Mouse (Mus musculus): ENCODE measurements around the gene Atp6v0a1. TPM values are rescaled to one million over a fixed set of nuclear protein-coding genes. Genes with fewer than 3 reads are reported as not detected.

Atp6v0a1 gene
- polyA plus RNA-seq (2012; ENCODE audit: low replicate concordance), result 80.6 and 100 TPM in 2 replicates

DNA sequence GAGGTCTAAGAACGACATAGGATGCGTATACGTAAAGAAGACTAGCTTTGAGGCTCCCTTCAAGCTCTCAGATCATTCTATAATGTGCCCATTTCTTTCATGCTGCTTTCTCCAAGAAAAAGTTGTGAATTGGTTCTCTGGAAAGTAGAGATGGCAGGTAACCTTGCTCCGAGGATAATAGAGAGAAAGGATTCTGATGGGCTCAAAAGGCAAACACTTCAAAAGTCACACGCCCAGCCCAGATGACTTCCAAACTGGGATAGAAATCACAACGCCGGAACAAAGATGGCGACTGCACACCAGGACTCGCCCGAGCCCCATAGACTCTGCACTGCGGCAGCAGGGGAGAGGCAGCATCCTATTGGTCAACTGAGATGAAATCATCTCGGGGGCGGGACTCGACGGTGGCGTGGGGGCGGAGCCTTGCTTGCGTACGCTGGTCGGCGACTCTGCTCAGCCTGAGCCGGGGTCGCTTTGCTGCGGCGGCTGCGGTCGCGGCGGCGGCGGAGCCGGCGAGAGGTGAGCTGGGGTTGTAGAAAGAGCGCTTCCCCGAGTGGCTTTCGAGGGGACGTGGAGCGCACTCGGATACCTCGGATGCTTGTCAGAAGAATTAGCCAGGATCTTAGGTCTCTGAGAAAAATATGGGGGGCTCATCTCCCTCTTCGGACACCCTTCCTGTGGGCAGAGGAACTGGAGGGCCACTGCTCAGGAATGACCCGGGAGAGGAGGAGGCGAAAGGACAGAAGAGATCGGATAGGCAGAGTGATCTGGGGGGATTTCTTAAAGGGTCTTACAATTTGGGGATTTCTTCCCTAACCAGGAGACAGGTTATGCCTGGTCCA, at the start of gene Atp6v0a1:
Atp6v0a1 (plus strand) TSS at position 407 of the 842 bp plus-strand sequence.

DNA sequence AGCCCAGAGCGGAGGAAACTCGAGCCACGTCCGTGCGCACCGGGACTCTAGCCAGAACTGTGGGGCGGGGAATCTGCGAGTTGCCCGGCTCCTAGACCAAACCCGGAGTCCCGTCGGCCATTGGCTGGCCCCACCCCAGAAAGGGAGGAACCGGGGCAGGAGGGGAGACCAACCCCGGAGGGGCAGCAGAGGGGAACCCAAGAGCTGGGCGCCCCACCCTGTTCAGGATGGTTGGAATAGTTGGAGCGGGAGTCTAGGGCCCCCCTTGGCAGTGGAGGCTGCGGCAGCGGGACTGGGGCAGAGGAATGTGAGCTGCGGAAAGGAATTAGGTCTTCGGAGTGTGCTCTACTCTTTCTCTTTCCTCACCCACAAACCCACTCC, 38.7 kb upstream of the Atp6v0a1 start, which contains the start of gene Cavin1:
Cavin1 (minus strand) TSS at position 331 of the 381 bp plus-strand sequence.

DNA sequence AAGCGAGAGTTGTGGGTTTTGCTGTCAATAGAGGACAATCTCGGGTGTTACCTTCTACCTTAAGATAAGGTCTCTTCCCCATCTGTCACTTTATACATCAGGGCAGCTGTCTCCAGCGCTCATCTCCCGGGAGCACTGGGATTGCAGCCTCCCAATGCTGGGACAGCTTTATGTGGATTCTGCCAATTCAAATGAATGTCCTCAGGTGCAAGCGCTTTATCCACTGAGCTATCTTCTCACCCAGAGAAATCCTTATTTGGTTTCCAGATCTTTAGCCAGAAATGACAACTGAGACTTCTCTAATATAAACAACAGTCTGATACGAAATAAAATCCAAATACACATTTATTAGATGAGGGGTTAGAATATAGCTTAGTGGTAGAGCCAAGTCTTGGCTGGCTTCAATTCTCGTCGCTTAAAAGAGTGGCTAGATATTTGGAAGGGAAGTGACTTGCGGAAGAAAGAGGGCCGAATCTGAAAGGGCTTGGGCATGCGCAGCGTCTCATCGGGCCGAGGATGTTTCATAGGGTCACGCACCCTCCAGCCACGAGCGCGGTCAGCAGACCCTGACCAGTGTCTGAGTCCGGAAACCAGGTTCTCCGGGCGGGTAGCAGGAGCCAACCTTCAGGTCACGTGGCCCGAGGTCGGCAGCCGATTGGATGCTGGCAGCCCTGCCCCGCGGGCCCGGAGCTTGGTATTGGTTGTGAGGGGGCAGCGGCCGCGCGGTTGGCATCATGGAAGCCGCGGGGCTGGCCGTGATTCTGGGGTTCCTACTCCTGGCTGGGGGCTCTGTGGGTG, 60.3 kb downstream of the Atp6v0a1 start, which contains the start of gene Naglu:
Naglu (plus strand) TSS at position 622 of the 798 bp plus-strand sequence.

DNA sequence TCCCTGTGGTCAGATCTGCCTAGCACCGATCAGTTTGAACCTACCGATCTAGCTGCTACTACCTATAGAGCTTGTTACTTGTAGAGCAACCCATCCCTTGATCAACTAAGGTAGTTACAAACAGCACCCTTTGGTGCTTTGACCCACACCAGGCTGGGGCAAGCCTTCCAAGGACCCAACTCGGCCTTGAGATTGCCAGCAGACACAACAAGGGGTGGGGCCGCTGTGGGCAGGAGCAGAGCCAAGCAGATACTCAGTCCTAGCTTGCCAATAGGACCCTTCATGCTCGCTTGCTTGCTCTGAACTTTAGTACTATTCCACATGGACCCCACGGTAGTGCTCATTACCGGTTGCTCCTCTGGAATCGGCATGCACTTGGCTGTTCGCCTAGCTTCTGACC, 68.9 kb downstream of the Atp6v0a1 start, which contains the start of gene Hsd17b1:
Hsd17b1 (plus strand) TSS at position 291 of the 400 bp plus-strand sequence.

DNA sequence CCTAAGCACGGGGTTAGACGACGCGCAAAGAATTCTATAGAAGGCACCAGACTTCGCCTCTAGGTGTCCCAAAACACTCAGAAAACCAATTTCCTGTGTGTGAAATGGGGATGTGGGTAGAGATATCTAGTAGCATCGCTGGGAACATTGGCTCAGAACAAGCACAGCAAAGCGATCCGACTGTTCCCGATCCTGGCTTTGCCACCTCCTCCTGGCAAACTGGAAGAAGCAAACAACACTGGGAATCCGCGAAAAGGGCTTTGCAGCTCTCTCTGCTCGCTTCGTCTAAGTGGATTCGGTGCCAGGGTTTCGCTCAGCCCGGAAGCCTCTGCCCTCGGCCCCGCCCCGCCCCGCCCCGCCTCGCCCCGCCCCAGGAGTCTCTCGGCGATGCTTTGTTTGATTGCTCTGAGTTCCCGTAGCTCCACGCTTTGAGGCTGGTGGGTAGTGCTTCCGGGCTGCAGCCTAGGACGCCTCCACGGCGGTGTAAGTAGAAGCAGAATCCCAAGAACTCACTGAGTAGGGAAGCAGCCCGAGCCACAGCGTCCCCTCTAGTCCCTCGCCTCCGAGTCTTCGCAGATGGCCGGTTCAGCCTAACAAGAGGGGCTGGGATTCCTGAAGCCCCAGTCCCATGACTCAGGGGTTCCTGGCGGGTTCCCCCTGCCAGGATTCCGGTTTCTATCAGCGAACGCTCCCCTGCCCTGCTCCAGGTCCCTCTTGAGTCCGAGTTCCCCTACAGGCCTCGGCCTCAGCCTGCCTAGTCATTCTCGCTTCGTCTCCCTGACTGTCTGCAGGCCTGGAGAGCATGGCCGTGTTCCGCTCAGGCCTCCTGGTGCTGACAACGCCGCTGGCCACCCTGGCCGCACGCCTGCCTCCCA, 73.2 kb downstream of the Atp6v0a1 start, which contains the start of gene Coasy:
Coasy (plus strand) TSS at position 358 of the 875 bp plus-strand sequence.

DNA sequence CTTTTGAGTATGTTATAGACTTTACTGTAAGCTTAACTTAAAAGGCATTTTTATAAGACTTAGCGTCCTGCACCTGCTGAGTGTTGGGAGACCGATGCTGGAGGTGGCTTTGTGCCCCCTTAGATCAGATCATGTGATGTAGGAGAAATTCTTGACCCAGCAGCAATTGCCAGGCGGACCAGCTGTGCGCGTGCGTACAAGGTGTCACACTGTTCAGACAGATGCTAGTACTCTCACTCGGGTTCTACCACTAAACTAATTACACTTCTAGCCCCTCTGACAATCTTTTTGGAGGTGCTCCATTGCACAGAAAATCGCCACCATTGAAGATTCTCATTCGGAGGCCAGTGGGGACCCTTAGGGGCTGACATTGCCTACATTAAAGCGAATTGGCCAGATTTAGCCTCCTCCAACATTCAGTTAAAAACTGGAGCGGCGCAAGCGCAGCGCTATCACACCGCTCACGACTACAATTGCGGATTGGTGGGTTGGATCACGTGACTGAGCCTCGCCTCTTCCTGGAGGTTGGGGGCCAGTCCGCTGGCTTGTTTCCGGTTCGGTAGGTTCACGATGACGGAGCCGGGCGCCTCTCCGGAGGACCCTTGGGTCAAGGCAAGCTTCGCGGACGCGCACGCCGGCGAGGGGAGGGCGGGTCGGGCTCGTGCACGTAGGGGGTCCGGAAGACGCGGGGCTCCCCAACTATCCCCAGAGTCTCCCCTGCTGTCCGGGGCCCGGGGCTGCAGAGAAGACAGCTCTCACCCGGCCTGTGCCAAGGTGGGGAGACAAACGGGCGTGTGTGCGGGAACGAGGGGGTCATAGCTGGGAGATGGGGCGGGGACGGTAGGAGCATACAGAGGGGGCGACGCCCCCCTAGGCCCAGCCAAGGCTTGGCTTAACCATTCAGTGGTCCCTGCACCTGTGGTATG, 77.8 kb downstream of the Atp6v0a1 start, which contains the start of gene Mlx:
Mlx (plus strand) TSS at position 522 of the 926 bp plus-strand sequence.

DNA sequence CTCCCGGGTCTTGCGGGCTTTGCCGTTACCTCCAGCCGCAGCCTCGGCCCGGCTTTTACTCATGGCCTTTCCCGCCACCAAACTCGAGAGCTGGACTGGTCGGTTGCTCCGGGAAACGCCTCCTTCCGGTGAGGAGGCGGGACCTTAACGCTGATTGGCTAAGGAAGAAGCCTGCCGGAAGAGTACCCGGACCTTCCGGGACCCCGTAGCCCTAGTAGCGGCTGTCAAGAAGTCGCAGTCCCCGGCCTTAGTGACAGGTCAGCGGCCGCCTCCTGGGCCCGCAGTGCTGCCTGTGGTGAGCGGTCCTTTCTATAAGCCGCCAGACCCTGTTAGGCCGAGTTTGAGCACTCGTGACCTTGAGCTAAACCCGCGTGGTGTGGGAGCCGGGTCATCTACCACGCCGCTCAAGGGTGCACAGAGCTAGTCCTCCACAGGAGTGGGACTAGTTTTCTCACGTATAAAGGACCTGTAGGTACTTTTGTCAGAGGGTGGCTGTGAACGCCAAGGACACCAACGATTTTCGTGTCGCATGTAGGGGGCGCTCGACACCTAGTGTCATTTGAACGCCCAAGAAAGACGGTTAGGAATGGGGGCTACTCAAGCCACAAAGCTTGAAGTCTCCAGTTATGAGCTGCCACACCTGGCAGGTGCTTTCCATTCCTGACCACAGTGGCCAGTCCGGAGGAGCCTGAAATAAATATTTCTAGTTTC, 86.2 kb downstream of the Atp6v0a1 start, which contains the start of gene Psmc3ip:
Psmc3ip (minus strand) TSS at position 123 of the 711 bp plus-strand sequence.

Other genes with a start within 250 kb of the Atp6v0a1 start
- gene Kcnh4, start 249.5 kb upstream of the Atp6v0a1 start, polyA plus RNA-seq (2012; ENCODE audit: low replicate concordance), result 0.09 and 0.55 TPM in 2 replicates
- not detected in 2 replicates for gene Hcrt, start 246.5 kb upstream of the Atp6v0a1 start, polyA plus RNA-seq (2012; ENCODE audit: low replicate concordance)
- gene Ghdc, start 238.5 kb upstream of the Atp6v0a1 start, polyA plus RNA-seq (2012; ENCODE audit: low replicate concordance), result 6.6 and 9.5 TPM in 2 replicates
- gene Stat5b, start 158.7 kb upstream of the Atp6v0a1 start, polyA plus RNA-seq (2012; ENCODE audit: low replicate concordance), result 27.4 and 38.6 TPM in 2 replicates
- 25.8 and 32.3 TPM in 2 replicates for gene Stat5a, start 150.1 kb upstream of the Atp6v0a1 start, polyA plus RNA-seq (2012; ENCODE audit: low replicate concordance)
- gene Stat3, start 69.9 kb upstream of the Atp6v0a1 start, polyA plus RNA-seq (2012; ENCODE audit: low replicate concordance), result 22.0 and 45.8 TPM in 2 replicates
- gene Cavin1, start 38.6 kb upstream of the Atp6v0a1 start, polyA plus RNA-seq (2012; ENCODE audit: low replicate concordance), result 7.5 and 8.9 TPM in 2 replicates
- gene Naglu, start 60.6 kb downstream of the Atp6v0a1 start, polyA plus RNA-seq (2012; ENCODE audit: low replicate concordance), result 4.8 and 25.3 TPM in 2 replicates
- not detected in 2 replicates for gene Hsd17b1, start 69.0 kb downstream of the Atp6v0a1 start, polyA plus RNA-seq (2012; ENCODE audit: low replicate concordance)
- 28.2 and 48.5 TPM in 2 replicates for gene Coasy, start 73.1 kb downstream of the Atp6v0a1 start, polyA plus RNA-seq (2012; ENCODE audit: low replicate concordance)
- 13.7 and 31.7 TPM in 2 replicates for gene Mlx, start 77.8 kb downstream of the Atp6v0a1 start, polyA plus RNA-seq (2012; ENCODE audit: low replicate concordance)
- 16.3 and 18.1 TPM in 2 replicates for gene Psmc3ip, start 86.0 kb downstream of the Atp6v0a1 start, polyA plus RNA-seq (2012; ENCODE audit: low replicate concordance)
- 5.6 and 18.8 TPM in 2 replicates for gene Retreg3, start 110.4 kb downstream of the Atp6v0a1 start, polyA plus RNA-seq (2012; ENCODE audit: low replicate concordance)
- 149 and 176 TPM in 2 replicates for gene Tubg1, start 110.5 kb downstream of the Atp6v0a1 start, polyA plus RNA-seq (2012; ENCODE audit: low replicate concordance)
- gene Tubg2, start 146.5 kb downstream of the Atp6v0a1 start, polyA plus RNA-seq (2012; ENCODE audit: low replicate concordance), result 1.7 and 2.4 TPM in 2 replicates
- 0.40 and 0.42 TPM in 2 replicates for gene Cntnap1, start 161.1 kb downstream of the Atp6v0a1 start, polyA plus RNA-seq (2012; ENCODE audit: low replicate concordance)
- gene Plekhh3, start 161.9 kb downstream of the Atp6v0a1 start, polyA plus RNA-seq (2012; ENCODE audit: low replicate concordance), result 3.2 and 5.3 TPM in 2 replicates
- 0.56 and 1.1 TPM in 2 replicates for gene Ccr10, start 166.0 kb downstream of the Atp6v0a1 start, polyA plus RNA-seq (2012; ENCODE audit: low replicate concordance)
- 0.88 and 7.2 TPM in 2 replicates for gene Ezh1, start 217.0 kb downstream of the Atp6v0a1 start, polyA plus RNA-seq (2012; ENCODE audit: low replicate concordance)
- 5.4 and 11.1 TPM in 2 replicates for gene Ramp2, start 236.6 kb downstream of the Atp6v0a1 start, polyA plus RNA-seq (2012; ENCODE audit: low replicate concordance)
- gene Vps25, start 244.3 kb downstream of the Atp6v0a1 start, polyA plus RNA-seq (2012; ENCODE audit: low replicate concordance), result 73.9 and 74.5 TPM in 2 replicates

Measured in leukemia stem cell, adult 10-12 weeks (primary cell).